Mouse (Mus musculus): ENCODE data around the gene Ddx4.

DNA sequence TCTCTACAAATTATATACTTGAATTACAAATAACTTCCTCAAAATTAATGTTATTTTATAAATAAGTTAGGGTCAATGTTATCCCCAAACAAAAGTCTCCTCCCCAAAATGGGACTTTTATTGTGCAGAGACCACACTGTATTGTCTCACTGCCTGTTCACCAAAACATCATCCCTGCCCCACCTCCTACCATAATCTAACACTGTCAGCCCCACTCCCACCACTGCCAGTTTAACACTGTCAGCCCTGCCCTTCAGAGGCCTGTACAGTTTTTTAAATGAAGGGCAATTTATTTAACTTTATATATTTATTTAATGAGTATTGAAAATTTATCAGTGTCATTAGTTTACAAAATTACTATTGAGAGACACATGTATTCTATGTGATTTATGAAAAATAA, 26.7 kb downstream of the Ddx4 start:
- no peak for TF ChIP-seq POLR2A (IDR thresholded peaks at IDR 0.05; ENCODE audit: low read depth, low read length)
- TF ChIP-seq CTCF (IDR thresholded peaks at IDR 0.05; ENCODE audit: borderline replicate concordance, insufficient read depth, low read length), result no peak
